In genomic region chr1:75168472-75169464, GRCm38 (mm10) we compare ENCODE assay signal across 8 mouse cellular contexts. TPM values are rescaled to one million over a fixed set of nuclear protein-coding genes. Genes with fewer than 3 reads are reported as not detected.
DNase-seq lines count a peak whose midpoint lies in the region; ATAC-seq lines count a peak whose summit lies in the region.

Gene Zfand2b (plus strand): TSS chr1:75168646.

- H3K36me3 ChIP-seq in hindbrain, embryonic 12.5 days, result peaks cover 35% of the 10 kb centered on the region

- H3K4me1 ChIP-seq in hindbrain, embryonic 12.5 days, result peaks cover 11% of the 10 kb centered on the region

- no peaks in the 10 kb centered on the region for H3K9me3 ChIP-seq in hindbrain, embryonic 12.5 days (replicated peaks)

- peak within 1 kb of the TSS; percentile 63 for H3K4me3 ChIP-seq in hindbrain, embryonic 12.5 days

- H3K27ac ChIP-seq in hindbrain, embryonic 12.5 days, result peak within 1 kb of the TSS; percentile 86

- no peaks in the 10 kb centered on the region for H3K27me3 ChIP-seq in hindbrain, embryonic 12.5 days

- peak within 1 kb of the TSS; percentile 71 for H3K4me2 ChIP-seq in hindbrain, embryonic 12.5 days (replicated peaks)

- DNase-seq in NIH3T3 (ENCODE audit: low read depth), result peak; percentile 99
- DNase-seq in cerebellum, postnatal 10 days, result peak; percentile 98 to 99
- DNase-seq in frontal cortex, postnatal 10 days (ENCODE audit: low spot score in 2 of 2), result peak; percentile 89 to 94
- DNase-seq in layer of hippocampus, postnatal 14 days (ENCODE audit: low spot score in 2 of 2), result peak; percentile 89 to 95
- peak; percentile 98 for DNase-seq in lung, postnatal 14 days
- peak; percentile 85 for DNase-seq in retina, adult 2 months (ENCODE audit: low read depth, low spot score)
- DNase-seq in thymus, postnatal 36 days, result peak; percentile 98 to 99

- WGBS in hindbrain, embryonic 12.5 days, result under 1% methylated on average over 57 of the region's 59 CpGs

- H3K9ac ChIP-seq in hindbrain, embryonic 12.5 days, result peak within 1 kb of the TSS; percentile 68

- peak; percentile 97 for ATAC-seq in hindbrain, embryonic 12.5 days (ENCODE audit: low FRiP score)

RNA-seq across cellular contexts. Expression of gene Zfand2b, which starts in this region (rescaled TPM):
- 37.6 and 38.8 TPM in 2 replicates for polyA plus RNA-seq in hindbrain, embryonic 12.5 days (2016; fragmentation: Nextera tagmentation; extraction: Ambion mirVana)
- 10 to 100 TPM; 30.9 to 32.7 TPM for total RNA-seq in layer of hippocampus, postnatal 14 days (2021)

Comparison
In these comparisons a context has a peak if more than half of its experiments do, and no peak if none do; other contexts are left out.
1. Peak in every context shown above with its lines: DNase-seq, ATAC-seq, H3K4me3 ChIP-seq and H3K27ac ChIP-seq.